Comparison of ENCODE assay signal across 8 mouse cellular contexts in genomic region chr12:72760376-72761229, GRCm38 (mm10). TPM values are rescaled to one million over a fixed set of nuclear protein-coding genes. Genes with fewer than 3 reads are reported as not detected.
DNase-seq lines count a peak whose midpoint lies in the region; ATAC-seq and TF ChIP-seq lines count a peak whose summit lies in the region.

No protein-coding gene starts in this region.

- ATAC-seq in embryonic facial prominence, embryonic 15.5 days (ENCODE audit: insufficient number of reproducible peaks, low FRiP score, low TSS enrichment, low read depth), result peak; percentile 95
- ATAC-seq in kidney, embryonic 14.5 days (ENCODE audit: low FRiP score, low TSS enrichment), result peak; percentile 95
- ATAC-seq in limb, embryonic 15.5 days (ENCODE audit: insufficient number of reproducible peaks, low FRiP score, low TSS enrichment, low read depth), result peak; percentile 92

- no peaks in the 10 kb centered on the region for H3K27me3 ChIP-seq in embryonic facial prominence, embryonic 15.5 days
- H3K27me3 ChIP-seq in kidney, embryonic 14.5 days (ENCODE audit: control insufficient read depth, insufficient read depth, low read length), result no peaks in the 10 kb centered on the region
- H3K27me3 ChIP-seq in limb, embryonic 15.5 days, result no peaks in the 10 kb centered on the region

- H3K4me1 ChIP-seq in bone marrow, adult 2 months (ENCODE audit: control insufficient read depth, insufficient read depth, low read length), result no peaks in the 10 kb centered on the region; the same call in 1 of the 2 replicates
- H3K4me1 ChIP-seq in embryonic facial prominence, embryonic 15.5 days, result peaks cover 17% of the 10 kb centered on the region
- H3K4me1 ChIP-seq in kidney, embryonic 14.5 days (ENCODE audit: control insufficient read depth, insufficient read depth, low read length), result peaks cover 11% of the 10 kb centered on the region
- H3K4me1 ChIP-seq in limb, embryonic 15.5 days, result peaks cover 9% of the 10 kb centered on the region

- peak; percentile 62; the same call in 1 of the 2 replicates for TF ChIP-seq POLR2A in bone marrow, adult 2 months (IDR thresholded peaks at IDR 0.05; ENCODE audit: borderline replicate concordance, control insufficient read depth, low read depth, low read length)

- peak overlapping the region; percentile 96 for H3K27ac ChIP-seq in bone marrow, adult 2 months (ENCODE audit: control insufficient read depth, insufficient read depth, low read depth, low read length, poor library complexity)
- H3K27ac ChIP-seq in embryonic facial prominence, embryonic 15.5 days (replicated peaks), result peak overlapping the region; percentile 99
- peak overlapping the region; percentile 97 for H3K27ac ChIP-seq in kidney, embryonic 14.5 days (ENCODE audit: low read depth, low read length)
- H3K27ac ChIP-seq in limb, embryonic 15.5 days, result peak overlapping the region; percentile 97

- H3K4me3 ChIP-seq in bone marrow, adult 2 months (replicated peaks; ENCODE audit: control insufficient read depth, low read depth, low read length), result peak overlapping the region; percentile 98
- H3K4me3 ChIP-seq in embryonic facial prominence, embryonic 15.5 days (replicated peaks), result peak overlapping the region; percentile 86
- peak overlapping the region; percentile 82 for H3K4me3 ChIP-seq in kidney, embryonic 14.5 days (ENCODE audit: low read length)
- H3K4me3 ChIP-seq in limb, embryonic 15.5 days, result peak overlapping the region; percentile 84

- no peak for TF ChIP-seq CTCF in bone marrow, adult 2 months (IDR thresholded peaks at IDR 0.05; ENCODE audit: control insufficient read depth, insufficient read depth, low read length)

- peak overlapping the region; percentile 79 for H3K9ac ChIP-seq in embryonic facial prominence, embryonic 15.5 days
- peak overlapping the region; percentile 96 for H3K9ac ChIP-seq in kidney, embryonic 14.5 days (ENCODE audit: low read depth, low read length)
- peak overlapping the region; percentile 100 for H3K9ac ChIP-seq in limb, embryonic 15.5 days

- peak; percentile 95 to 96 for DNase-seq in B cell, adult 2 months
- peak; percentile 91 to 92 for DNase-seq in heart, adult 9 months (ENCODE audit: low spot score in 2 of 2)
- peak; percentile 68 to 85 for DNase-seq in monocyte, adult 2 months (ENCODE audit: low read depth in 1 of 2, low spot score in 2 of 2)
- DNase-seq in spleen, postnatal 36 days (ENCODE audit: low spot score in 2 of 2), result peak; percentile 90

- under 1% methylated on average over 63 of the region's 78 CpGs for WGBS in bone marrow, adult 2 months
- under 1% methylated on average over 62 of the region's 78 CpGs for WGBS in embryonic facial prominence, embryonic 15.5 days
- under 1% methylated on average over 77 of the region's 78 CpGs for WGBS in kidney, embryonic 14.5 days
- under 1% methylated on average over 77 of the region's 78 CpGs for WGBS in limb, embryonic 15.5 days

- peak overlapping the region; percentile 79 for H3K4me2 ChIP-seq in embryonic facial prominence, embryonic 15.5 days (replicated peaks)
- H3K4me2 ChIP-seq in kidney, embryonic 14.5 days (replicated peaks; ENCODE audit: low read depth, low read length), result peak overlapping the region; percentile 59
- peak overlapping the region; percentile 57 for H3K4me2 ChIP-seq in limb, embryonic 15.5 days

- no peaks in the 10 kb centered on the region for H3K9me3 ChIP-seq in embryonic facial prominence, embryonic 15.5 days (replicated peaks)
- no peaks in the 10 kb centered on the region for H3K9me3 ChIP-seq in kidney, embryonic 14.5 days (ENCODE audit: control insufficient read depth, low read length)
- H3K9me3 ChIP-seq in limb, embryonic 15.5 days, result no peaks in the 10 kb centered on the region

- no peaks in the 10 kb centered on the region for H3K36me3 ChIP-seq in embryonic facial prominence, embryonic 15.5 days
- H3K36me3 ChIP-seq in kidney, embryonic 14.5 days (ENCODE audit: control insufficient read depth, insufficient read depth, low read length), result no peaks in the 10 kb centered on the region
- no peaks in the 10 kb centered on the region for H3K36me3 ChIP-seq in limb, embryonic 15.5 days

RNA-seq across cellular contexts. Expression of gene Ppm1a, which starts 3.3 kb away (rescaled TPM):
- 41.7 and 42.4 TPM in 2 replicates for polyA plus RNA-seq in bone marrow, adult 2 months (2011; ENCODE audit: insufficient read depth, insufficient read length, low replicate concordance, missing spikeins)
- polyA plus RNA-seq in embryonic facial prominence, embryonic 15.5 days (2015; fragmentation: Nextera tagmentation; extraction: Ambion mirVana), result 55.4 and 55.6 TPM in 2 replicates
- polyA plus RNA-seq in kidney, embryonic 14.5 days (2014; fragmentation: Nextera tagmentation; extraction: Ambion mirVana), result 58.2 and 73.8 TPM in 2 replicates
- 38.7 and 44.4 TPM in 2 replicates for polyA plus RNA-seq in limb, embryonic 15.5 days (2015; fragmentation: Nextera tagmentation; extraction: Ambion mirVana)

Comparison
In these comparisons a context has a peak if more than half of its experiments do, and no peak if none do; other contexts are left out.
1. Peak in every context shown above with its lines: DNase-seq, ATAC-seq, H3K4me3 ChIP-seq and H3K27ac ChIP-seq.